In genomic region chr16:3839157-3839885, GRCm38 (mm10) we compare ENCODE assay signal across 9 mouse cellular contexts. TPM values are rescaled to one million over a fixed set of nuclear protein-coding genes. Genes with fewer than 3 reads are reported as not detected.
DNase-seq lines count a peak whose midpoint lies in the region; ATAC-seq and TF ChIP-seq lines count a peak whose summit lies in the region.
"Had no signal": no experiment of that assay in that cellular context is flagged by ENCODE, and none has a peak within 500 bp of the region (broad histone marks: within the 10 kb centered on the region; RNA-seq: fewer than 3 reads in every experiment).

No protein-coding gene starts in this region.

- H3K4me1 ChIP-seq in limb, embryonic 14.5 days (ENCODE audit: control insufficient read depth, insufficient read depth, low read length) = no peaks in the 10 kb centered on the region
- H3K4me1 ChIP-seq in limb, embryonic 10.5 days = no peaks in the 10 kb centered on the region
- H3K4me1 ChIP-seq: embryonic facial prominence, embryonic 13.5 days; limb, embryonic 13.5 days had no signal

- no peak for TF ChIP-seq POLR2A in limb, embryonic 14.5 days (IDR thresholded peaks at IDR 0.05; ENCODE audit: borderline replicate concordance, extremely low read depth, insufficient read depth, insufficient read length)

- H3K27me3 ChIP-seq in limb, embryonic 14.5 days (ENCODE audit: control insufficient read depth, insufficient read depth, low read length) = no peaks in the 10 kb centered on the region
- H3K27me3 ChIP-seq in limb, embryonic 10.5 days (ENCODE audit: low read depth, poor library complexity, severe bottlenecking) = no peaks in the 10 kb centered on the region
- H3K27me3 ChIP-seq: embryonic facial prominence, embryonic 13.5 days had no signal

- no peak overlapping the region for H3K9ac ChIP-seq in limb, embryonic 14.5 days (ENCODE audit: low read depth, low read length, severe bottlenecking)
- H3K9ac ChIP-seq: embryonic facial prominence, embryonic 13.5 days; limb, embryonic 13.5 days had no signal

- H3K9me3 ChIP-seq in limb, embryonic 14.5 days (ENCODE audit: control insufficient read depth, low read length) = no peaks in the 10 kb centered on the region
- no peaks in the 10 kb centered on the region for H3K9me3 ChIP-seq in limb, embryonic 10.5 days (replicated peaks)
- H3K9me3 ChIP-seq: embryonic facial prominence, embryonic 13.5 days; limb, embryonic 13.5 days had no signal

- no peak for ATAC-seq in limb, embryonic 14.5 days (ENCODE audit: low FRiP score, low read depth)
- ATAC-seq in inflammation-experienced regulatory T-cells, adult 6 months = peak; percentile 86

- DNase-seq in limb, embryonic 14.5 days (ENCODE audit: low spot score) = peak; percentile 38
- no peak for DNase-seq in limb, embryonic 10.5 days (ENCODE audit: low spot score)
- DNase-seq in ZHBTc4 (ENCODE audit: low read depth, low spot score) = peak; percentile 72
- peak; percentile 63 for DNase-seq in naive thymus-derived CD4-positive, alpha-beta T cell, adult 2 months (ENCODE audit: low read depth)
- DNase-seq in right cerebral cortex, adult 18-20 months = no peak
- no peak for DNase-seq in right cerebral cortex, postnatal 14 days

- no peak overlapping the region for H3K4me3 ChIP-seq in limb, embryonic 14.5 days (replicated peaks; ENCODE audit: low read length)
- H3K4me3 ChIP-seq in limb, embryonic 10.5 days = no peak overlapping the region
- H3K4me3 ChIP-seq: embryonic facial prominence, embryonic 13.5 days; limb, embryonic 13.5 days had no signal

- WGBS in limb, embryonic 14.5 days = 56% methylated on average over 17 of the region's 17 CpGs
- WGBS in limb, embryonic 10.5 days = 61% methylated on average over 17 of the region's 17 CpGs

- H3K4me2 ChIP-seq in limb, embryonic 14.5 days (replicated peaks; ENCODE audit: low read depth, low read length, severe bottlenecking) = no peak overlapping the region
- H3K4me2 ChIP-seq: embryonic facial prominence, embryonic 13.5 days; limb, embryonic 13.5 days had no signal

- H3K27ac ChIP-seq in limb, embryonic 14.5 days (replicated peaks; ENCODE audit: low read depth, low read length) = no peak overlapping the region
- H3K27ac ChIP-seq in limb, embryonic 10.5 days = no peak overlapping the region
- H3K27ac ChIP-seq: embryonic facial prominence, embryonic 13.5 days; limb, embryonic 13.5 days had no signal

- no peaks in the 10 kb centered on the region for H3K36me3 ChIP-seq in limb, embryonic 14.5 days (ENCODE audit: control insufficient read depth, insufficient read depth, low read length)
- H3K36me3 ChIP-seq in limb, embryonic 10.5 days = no peaks in the 10 kb centered on the region
- H3K36me3 ChIP-seq: embryonic facial prominence, embryonic 13.5 days; limb, embryonic 13.5 days had no signal

RNA-seq across cellular contexts. Expression of gene Zfp174, which starts 7.7 kb away (rescaled TPM):
- polyA plus RNA-seq in limb, embryonic 14.5 days (2012; rRNA removed) = 2.7 and 3.0 TPM in 2 replicates
- polyA plus RNA-seq in limb, embryonic 14.5 days (2014; fragmentation: Nextera tagmentation; extraction: Ambion mirVana) = 1.7 and 1.8 TPM in 2 replicates
- polyA plus RNA-seq in limb, embryonic 10.5 days (2016; fragmentation: Nextera tagmentation; extraction: Ambion mirVana) = 0.72 and 0.88 TPM in 2 replicates
- polyA plus RNA-seq in inflammation-experienced regulatory T-cells, adult 6 months (2017; shearing (Covaris generic)) = under 1 TPM; 0.48 to 0.80 (median 0.52) TPM

RNA-seq across cellular contexts. Expression of gene Olfr15, which starts 8.6 kb away (rescaled TPM):
- not detected in 2 replicates for polyA plus RNA-seq in limb, embryonic 14.5 days (2012; rRNA removed)
- polyA plus RNA-seq in limb, embryonic 14.5 days (2014; fragmentation: Nextera tagmentation; extraction: Ambion mirVana) = not detected in 2 replicates
- polyA plus RNA-seq in limb, embryonic 10.5 days (2016; fragmentation: Nextera tagmentation; extraction: Ambion mirVana) = not detected in 2 replicates
- not detected for polyA plus RNA-seq in inflammation-experienced regulatory T-cells, adult 6 months (2017; shearing (Covaris generic))
- polyA plus RNA-seq: limb, embryonic 13.5 days had no signal

RNA-seq across cellular contexts. Expression of gene Naa60, which starts 32.9 kb away (rescaled TPM):
- 59.5 and 72.1 TPM in 2 replicates for polyA plus RNA-seq in limb, embryonic 14.5 days (2012; rRNA removed)
- polyA plus RNA-seq in limb, embryonic 14.5 days (2014; fragmentation: Nextera tagmentation; extraction: Ambion mirVana) = 62.2 and 63.0 TPM in 2 replicates
- polyA plus RNA-seq in limb, embryonic 10.5 days (2016; fragmentation: Nextera tagmentation; extraction: Ambion mirVana) = 55.8 and 58.0 TPM in 2 replicates
- polyA plus RNA-seq in inflammation-experienced regulatory T-cells, adult 6 months (2017; shearing (Covaris generic)) = 100 to 1,000 TPM; 106 to 119 (median 107) TPM

RNA-seq across cellular contexts. Expression of gene Zfp597, which starts 45.0 kb away (rescaled TPM):
- 5.1 and 7.0 TPM in 2 replicates for polyA plus RNA-seq in limb, embryonic 14.5 days (2012; rRNA removed)
- 5.7 and 7.9 TPM in 2 replicates for polyA plus RNA-seq in limb, embryonic 14.5 days (2014; fragmentation: Nextera tagmentation; extraction: Ambion mirVana)
- polyA plus RNA-seq in limb, embryonic 10.5 days (2016; fragmentation: Nextera tagmentation; extraction: Ambion mirVana) = 4.1 and 6.5 TPM in 2 replicates
- 10 to 100 TPM; 11.4 to 14.1 (median 12.6) TPM for polyA plus RNA-seq in inflammation-experienced regulatory T-cells, adult 6 months (2017; shearing (Covaris generic))

RNA-seq across cellular contexts. Expression of gene Gm20695, which starts 45.1 kb away (rescaled TPM):
- polyA plus RNA-seq in limb, embryonic 14.5 days (2012; rRNA removed) = 0.37 and 0.78 TPM in 2 replicates
- polyA plus RNA-seq in limb, embryonic 14.5 days (2014; fragmentation: Nextera tagmentation; extraction: Ambion mirVana) = 2.2 and 3.7 TPM in 2 replicates
- polyA plus RNA-seq in limb, embryonic 10.5 days (2016; fragmentation: Nextera tagmentation; extraction: Ambion mirVana) = 1.6 and 2.3 TPM in 2 replicates
- 1 to 10 TPM; 3.2 to 5.6 (median 3.9) TPM for polyA plus RNA-seq in inflammation-experienced regulatory T-cells, adult 6 months (2017; shearing (Covaris generic))

Comparison
In these comparisons a context has a peak if more than half of its experiments do, and no peak if none do; other contexts are left out.
1. DNase-seq: peak in limb, embryonic 14.5 days (single experiment), ZHBTc4 (single experiment) and naive thymus-derived CD4-positive, alpha-beta T cell, adult 2 months (single experiment); none in limb, embryonic 10.5 days (single experiment), right cerebral cortex, adult 18-20 months (single experiment) and right cerebral cortex, postnatal 14 days (single experiment).